Mouse (Mus musculus): Measurements from ENCODE around the gene Cdk5rap2.
A peak's percentile ranks its signal among the peaks of the same experiment; 100 is the strongest.

Gene Cdk5rap2

DNA sequence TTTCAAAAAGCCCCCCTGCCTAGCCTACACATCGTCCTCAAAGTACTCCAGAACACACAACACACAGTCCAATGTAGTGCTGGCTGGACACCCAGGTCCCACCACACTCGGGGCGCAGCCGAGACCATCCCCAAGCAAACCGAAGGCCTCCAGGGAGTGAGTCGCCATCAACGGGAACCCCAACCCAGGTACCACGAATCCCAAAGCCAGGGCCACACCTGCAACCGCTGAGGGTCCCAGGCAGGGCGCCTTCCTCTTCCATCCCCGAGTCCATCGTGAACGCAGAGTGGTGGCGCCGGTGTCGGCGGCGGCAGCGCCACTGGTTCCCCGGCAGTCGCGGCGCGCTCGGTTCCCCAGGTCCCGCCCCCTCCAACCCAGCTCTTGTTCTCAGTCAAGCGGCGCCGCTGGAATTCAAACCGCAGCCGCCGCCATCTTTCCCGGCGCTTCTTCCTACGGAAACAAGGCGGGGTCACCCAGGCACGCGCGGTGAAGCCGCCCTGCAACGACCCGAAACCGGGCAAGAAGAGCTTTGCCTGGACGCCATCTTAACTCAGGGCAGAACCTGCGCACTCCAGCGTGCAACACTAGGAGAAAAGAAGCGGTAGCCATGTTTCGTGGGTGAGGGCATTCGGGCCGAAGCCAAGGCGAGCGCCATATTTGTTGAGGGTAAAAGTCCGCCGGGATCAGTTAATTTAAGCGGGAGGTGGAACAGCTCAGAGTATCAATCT is at the start of gene Cdk5rap2:
Gene Cdk5rap2 (minus strand): TSS at position 450 of the 728 bp plus-strand sequence.
- peak; percentile 97 for DNase-seq

DNA sequence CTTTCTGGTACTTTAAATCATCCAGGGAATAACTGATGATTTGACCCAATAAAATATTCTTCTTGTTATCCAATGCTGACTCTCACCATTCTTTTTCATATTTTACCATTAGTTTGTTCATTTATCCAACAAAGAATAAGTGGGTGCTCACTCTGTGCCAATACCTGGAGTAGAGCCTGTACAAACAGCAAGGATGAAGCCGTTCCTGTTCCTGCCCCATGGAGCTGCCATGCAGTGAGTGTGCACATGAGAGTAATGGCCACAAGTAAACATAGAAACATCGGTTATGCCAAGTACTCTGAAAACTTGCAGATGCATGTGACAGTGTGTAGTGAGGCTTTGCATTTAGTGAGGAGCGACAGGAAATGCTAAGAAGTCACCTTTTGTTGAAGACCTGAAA is 41.9 kb upstream of the Cdk5rap2 start:
- DNase-seq: no peak

DNA sequence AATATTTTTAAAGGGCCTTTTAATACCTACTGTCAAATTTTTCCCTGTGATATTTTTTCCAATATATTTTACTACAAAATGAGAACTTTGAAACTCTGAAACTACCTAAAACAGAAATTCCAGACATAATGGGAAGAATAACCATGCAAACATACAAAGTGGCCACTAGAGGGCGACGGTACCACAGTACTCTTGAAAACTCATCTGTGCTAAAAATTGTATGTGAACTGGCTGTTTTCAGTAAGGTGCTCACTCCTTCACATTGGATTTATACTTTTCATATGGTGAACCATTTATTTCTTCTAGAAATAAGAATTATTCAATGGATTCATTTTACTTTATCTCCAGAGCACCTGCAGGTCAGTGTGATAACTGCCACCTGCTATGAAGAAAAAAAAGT is 41.5 kb upstream of the Cdk5rap2 start:
- DNase-seq: peak; percentile 39

DNA sequence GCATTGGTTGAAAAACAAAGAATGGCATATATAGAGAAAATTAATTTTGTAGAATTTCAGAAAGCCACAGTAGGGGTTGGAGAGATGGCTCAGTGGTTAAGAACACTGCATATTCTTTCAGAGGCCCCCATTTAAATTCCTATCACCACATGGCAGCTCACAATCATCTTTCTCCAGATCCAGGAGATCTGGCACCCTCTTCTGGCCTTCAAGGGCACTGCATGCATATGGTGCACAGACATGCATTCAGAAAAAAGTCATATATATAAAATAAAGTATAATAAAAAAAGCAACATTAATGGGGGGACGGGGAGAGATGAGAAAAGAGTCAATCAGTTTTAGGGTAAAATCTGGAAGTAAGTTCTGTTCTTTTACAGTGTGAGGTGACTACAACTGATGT is 39.4 kb upstream of the Cdk5rap2 start:
- DNase-seq: no peak

DNA sequence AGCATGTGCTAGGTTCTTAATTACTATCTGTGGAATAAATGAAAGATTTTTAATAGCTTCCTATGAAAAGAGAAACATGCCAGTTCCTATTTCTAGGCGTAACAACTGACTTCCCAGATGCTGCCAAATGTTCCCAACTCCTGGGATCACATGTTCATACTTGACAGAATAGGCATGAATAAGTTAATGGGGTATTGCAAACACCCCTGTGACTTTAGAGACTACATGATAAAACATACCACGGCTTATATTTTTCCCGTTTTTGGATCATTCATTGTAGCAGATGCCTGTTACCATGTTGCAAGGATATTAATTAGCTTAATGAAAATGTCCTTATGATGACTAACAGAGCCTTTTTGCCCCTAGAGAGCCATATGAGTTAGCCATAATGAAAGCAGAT is 36.5 kb upstream of the Cdk5rap2 start:
- no peak for DNase-seq

DNA sequence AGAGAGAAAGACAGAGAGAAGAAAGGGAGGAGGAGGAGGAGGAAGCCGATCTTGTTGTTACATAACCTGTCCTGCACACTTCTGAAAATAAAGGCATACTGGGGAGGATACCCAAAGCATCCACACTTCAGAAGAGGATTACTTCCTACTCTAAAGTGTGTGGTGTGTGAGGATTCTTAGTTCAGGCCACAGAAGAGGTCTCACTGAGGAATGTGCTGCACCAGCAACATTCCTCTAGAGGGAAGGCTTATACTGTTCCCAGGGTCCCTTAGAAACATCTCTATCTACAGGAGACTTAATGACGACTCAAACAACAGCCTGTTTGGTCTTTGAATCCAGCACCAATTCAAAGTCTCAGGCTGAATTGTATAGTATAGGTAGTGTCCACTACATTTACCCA is 10.0 kb upstream of the Cdk5rap2 start:
- no peak for DNase-seq

DNA sequence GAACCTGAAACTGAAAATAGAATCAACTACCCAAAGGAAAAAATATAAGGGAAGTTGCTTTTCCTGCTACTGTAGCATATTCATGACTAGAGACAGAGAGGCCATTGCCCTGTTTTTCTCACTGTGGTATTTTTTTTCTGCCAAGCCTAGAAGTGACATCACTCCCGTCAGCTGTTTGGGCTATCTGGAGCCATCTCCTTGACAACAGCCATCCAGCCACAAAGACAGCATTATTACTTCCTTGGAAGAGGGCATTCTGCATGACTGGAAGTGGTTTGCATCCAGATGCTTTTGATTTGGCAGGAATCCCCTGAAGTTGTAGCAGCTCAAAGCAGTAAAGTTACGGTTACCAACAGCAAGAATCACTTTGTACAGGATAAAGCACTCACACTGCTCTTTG is 1.9 kb upstream of the Cdk5rap2 start:
- DNase-seq: peak; percentile 4

DNA sequence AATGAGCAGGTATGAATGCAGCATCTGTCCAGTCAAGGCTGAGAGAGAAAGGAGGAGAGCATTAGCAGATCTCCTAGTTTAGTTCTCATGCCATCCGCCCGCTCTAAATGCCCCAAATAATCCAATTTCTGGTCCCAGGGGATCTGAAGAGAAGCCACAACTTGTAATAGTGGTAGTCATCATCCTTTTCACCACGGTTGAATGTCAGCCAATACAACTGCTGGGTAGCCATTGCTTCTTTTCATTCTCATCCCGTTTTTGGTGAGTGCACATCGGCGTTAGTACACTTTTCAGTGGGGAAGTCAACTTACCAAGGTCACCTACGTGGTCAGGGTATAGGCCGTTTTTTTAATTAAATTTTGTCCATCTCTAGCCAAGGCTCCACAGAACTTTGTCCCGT is 787 bp downstream of the Cdk5rap2 start:
- no peak for DNase-seq

DNA sequence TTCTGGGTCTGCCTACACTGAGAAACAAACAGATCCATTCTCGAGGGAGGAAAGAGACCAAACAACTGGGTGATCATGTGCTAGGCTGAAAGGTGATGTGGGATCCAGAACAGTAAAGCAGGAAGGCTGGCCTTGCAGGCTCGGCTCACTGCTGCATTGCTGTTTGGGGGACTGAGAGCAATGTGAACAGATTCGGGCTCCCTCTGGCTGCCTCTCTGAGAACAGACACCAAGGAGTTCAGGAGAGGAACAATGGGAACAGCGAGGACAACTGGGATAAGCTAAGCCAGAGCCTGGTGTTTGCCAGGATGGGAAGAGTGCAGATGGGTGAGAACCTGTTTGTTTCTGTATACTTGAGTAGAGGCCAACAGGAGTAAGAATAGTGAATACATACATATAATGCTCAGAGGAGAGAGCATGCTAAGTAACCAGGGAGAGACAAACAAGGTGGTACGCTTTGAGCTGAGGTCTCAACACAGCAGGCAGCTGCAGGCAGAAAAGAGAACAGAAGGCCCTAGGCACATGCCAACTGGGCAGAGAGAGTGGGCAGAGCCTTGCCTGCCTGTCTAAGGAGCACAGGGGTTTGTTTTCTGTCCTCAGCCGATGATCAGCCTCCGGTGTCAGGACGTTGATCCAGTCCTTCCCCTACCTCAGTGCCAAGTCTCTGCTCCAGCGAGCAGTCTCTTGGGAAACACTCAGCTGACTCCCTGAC is 8.0 kb downstream of the Cdk5rap2 start:
- peak; percentile 8 for DNase-seq

DNA sequence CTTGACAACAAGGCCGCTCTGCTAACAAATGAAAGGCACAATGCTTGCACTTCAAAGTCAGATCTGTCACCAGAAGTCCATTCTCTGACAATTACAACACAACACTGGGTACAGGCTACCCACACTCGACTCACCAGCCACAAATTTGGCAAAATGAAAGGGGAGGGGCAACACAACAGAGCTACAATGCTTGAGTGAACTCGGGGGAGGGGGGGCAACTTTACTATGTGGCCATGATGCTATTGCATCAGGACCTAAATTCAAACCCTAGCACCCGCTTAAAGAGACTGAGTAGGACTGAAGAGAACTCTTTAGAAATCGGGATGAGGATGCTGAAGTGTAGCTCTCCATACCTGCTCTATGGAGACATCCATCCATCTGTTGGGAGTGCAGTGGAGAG is 10.8 kb downstream of the Cdk5rap2 start:
- no peak for DNase-seq

DNA sequence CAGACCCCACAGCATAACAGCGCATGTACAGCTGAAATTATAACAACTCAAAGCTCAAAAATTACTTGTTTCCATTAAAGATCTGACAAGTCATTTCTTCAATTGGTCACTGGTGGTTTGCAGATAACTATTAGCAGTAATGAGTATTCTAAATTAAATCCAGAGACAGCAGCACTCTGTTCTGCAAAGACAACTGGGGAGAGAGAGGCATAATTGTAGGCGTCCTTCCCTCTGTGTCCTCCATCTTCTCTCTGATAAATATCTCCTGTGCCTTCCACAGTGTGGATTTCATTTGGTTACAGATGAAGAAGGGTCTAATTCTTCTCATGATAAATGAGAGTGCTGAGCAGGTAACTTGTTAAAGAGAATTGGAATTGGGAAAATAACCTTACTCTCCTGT is 11.2 kb downstream of the Cdk5rap2 start:
- DNase-seq: no peak

DNA sequence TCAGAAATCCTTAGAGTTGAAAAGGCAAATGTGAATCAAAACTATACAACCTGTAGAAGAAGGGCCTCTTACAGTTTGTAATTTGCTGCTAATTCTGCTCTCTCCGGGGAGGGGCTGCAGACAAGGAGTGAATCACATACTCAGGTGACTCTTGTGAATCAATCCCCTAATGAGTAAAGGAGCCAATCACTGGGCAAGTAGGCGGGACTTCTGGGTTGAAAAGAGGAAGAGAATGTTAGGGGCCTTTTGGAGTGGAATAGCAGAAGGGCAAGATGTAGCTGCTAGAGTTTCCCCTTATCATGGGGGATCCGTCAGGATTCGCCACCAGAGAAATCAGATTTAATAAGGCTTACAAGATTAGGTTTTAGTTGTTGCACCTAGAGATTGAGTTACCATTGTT is 12.2 kb downstream of the Cdk5rap2 start:
- no peak for DNase-seq

DNA sequence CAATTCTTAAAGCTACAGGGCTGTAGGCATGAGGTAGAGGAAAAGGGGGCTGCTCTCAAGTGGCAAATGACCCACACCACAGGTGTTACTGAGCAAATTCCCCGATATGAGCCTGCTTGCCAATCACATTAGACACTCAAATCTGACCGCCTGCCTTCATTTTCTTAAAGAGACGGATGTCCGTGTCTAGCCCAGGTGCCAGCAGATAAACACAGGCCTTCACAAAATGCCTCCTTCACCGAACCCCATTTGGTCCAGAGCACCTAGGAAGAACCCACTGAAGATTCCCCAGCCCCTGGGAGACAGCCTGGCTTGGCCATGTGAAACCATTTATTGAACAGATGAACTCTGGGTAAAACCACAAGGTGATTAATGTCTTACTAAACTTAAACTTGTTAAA is 13.5 kb downstream of the Cdk5rap2 start:
- no peak for DNase-seq

DNA sequence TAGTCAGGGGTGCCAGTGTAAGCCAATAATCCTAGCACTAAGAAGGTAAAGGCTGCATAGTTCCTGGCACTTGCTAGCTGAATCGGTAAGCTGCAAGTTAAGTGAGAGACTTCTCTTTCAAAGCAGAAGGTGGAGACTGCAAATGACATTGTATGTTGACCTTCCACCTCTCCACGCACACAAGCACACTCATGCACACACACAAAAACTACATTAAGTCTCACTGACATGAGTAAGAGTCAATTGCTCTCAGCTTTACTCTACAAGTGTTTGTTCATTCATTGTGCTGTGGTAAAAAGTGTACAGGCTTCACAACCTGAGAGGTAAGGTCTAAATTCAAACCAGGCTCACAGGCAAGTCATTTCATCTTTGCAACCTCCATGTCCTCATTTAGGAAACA is 15.5 kb downstream of the Cdk5rap2 start:
- no peak for DNase-seq

DNA sequence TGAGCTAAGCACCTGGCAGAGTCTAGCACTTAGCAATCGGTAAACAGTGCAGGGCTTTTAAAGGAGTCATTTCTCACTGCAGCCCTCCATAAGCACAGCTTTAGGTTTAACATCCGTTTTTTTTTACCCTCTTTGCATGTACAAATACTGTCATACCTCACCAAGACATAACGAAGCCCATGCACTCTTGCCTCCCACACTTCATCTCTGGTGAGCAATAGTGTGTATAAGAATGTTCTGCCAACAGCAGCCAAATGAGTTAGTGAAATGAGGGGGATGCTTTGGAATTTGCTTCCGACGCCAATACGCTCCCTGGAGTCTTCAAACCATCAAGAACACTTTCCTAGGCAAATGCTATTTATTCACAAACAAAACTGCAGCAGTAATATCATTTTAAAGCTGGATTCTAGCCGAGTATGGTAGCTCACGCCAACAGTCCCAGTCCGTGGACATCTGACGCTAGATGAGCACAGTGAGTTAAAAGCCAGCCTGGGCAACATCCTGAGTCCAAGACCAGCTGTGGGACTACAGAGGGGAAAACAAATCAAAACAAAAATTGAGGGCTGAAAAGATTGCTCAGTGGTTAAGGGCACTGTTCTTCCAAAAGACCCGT is 18.4 kb downstream of the Cdk5rap2 start:
- DNase-seq: no peak

DNA sequence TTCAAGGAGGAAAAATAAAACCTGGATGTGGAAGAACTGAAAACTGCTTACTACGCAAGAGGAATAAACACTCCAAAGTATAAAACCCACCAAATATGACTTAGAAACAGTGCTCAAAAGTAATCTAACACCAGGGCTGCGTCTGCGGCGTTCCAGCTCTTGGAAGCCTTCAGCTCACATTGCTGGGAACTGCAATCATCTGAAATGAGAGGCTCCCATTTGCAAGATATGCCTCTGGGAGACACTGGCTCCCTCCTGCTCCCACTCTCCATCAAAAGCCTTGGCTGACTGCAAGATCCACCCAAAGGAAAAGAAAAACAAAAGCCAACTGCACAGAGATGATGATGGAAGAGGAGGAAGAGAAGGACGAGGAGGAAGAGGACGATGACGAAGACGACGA is 19.2 kb downstream of the Cdk5rap2 start:
- no peak for DNase-seq

DNA sequence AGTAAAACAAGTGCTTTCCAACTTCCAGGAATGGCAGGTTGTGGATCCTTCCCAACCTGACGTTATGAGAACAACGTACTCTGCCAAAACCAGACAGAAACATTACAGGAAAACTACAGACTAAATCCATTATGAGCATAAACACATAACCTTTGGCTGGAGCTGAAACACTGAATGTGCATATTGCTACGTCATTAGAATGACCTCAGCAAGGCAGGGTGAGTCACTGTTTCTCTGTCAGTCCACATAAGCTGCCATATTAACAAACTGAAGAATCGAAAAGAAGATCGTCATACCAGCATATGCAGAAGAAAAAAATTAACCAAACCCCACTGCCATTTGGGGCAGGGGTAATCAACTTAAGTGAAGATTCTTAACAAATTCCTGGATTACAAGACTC is 24.0 kb downstream of the Cdk5rap2 start:
- no peak for DNase-seq

DNA sequence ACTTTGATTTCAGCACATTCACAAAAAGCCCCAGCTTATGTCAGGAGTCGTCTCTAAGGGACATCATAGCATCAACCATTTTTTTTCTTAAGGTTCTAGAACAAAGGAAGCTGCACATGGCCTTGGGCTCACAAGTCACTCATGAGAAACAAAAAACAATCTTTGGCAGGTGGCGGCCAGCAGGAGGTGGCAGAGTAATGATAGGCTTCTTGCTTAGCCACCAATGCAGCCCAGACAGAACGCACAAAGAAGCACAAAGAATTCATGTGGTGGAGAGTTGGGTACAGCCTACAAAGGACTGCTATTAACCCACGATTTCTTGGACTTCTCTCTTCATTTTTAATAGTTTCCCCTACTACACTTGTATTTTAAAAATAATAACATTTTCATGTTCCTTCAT is 32.9 kb downstream of the Cdk5rap2 start:
- DNase-seq: no peak

DNA sequence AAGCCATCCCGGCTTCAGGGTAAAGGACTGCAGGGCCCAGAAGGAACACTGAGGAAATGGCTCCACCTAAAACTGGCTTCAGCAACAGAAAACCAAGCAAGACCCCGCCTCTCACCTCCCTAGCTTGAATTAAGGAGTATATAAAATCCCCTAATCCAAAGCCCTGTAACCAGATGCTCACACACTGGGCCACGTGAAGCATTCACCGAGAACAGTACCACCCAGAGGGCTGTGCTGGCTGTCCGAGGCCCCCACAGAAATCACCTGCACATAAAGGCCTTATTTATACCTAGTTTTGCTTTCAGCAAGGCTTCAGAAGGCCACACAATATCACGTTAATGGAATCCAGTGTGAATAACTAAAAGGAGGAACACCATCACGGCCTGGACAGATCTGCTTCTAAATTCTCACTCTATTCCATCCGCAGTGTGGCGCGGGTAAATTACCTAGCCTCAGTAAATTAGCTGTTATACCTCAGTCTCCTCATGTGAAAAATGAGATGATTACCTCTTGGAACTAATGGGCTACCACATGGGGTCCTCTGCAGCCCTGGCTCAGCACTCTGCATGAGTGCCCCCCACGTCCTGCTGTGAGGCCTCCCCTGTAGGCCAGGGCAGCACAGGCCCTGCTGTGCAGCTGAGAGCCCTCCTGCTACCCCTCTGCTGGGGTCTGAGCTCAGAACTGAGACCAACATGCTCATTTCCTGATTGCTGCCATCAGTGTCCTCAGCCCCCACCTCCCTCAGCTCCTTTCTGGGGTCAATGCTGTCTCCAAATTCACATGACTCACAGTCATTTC is 45.0 kb downstream of the Cdk5rap2 start:
- DNase-seq: no peak

DNA sequence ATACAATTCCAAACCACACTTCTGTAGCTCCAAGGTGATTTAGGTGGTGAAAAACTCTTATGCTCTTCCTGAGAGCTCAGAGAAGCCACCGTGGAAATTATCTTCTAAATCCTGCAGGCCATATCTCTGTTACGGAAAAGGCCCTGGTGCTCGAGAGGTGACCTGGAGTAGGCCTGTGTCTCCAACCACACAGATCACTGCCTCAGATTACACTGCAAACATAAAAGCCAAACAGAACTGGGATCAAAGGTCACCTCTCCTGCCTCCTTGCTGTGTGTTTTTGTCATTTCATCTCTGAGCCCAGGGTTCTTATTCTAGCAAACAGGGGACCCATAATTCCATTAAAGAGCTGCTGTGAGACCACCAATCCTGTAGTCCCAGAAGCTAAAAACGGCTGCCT is 48.9 kb downstream of the Cdk5rap2 start:
- no peak for DNase-seq

DNA sequence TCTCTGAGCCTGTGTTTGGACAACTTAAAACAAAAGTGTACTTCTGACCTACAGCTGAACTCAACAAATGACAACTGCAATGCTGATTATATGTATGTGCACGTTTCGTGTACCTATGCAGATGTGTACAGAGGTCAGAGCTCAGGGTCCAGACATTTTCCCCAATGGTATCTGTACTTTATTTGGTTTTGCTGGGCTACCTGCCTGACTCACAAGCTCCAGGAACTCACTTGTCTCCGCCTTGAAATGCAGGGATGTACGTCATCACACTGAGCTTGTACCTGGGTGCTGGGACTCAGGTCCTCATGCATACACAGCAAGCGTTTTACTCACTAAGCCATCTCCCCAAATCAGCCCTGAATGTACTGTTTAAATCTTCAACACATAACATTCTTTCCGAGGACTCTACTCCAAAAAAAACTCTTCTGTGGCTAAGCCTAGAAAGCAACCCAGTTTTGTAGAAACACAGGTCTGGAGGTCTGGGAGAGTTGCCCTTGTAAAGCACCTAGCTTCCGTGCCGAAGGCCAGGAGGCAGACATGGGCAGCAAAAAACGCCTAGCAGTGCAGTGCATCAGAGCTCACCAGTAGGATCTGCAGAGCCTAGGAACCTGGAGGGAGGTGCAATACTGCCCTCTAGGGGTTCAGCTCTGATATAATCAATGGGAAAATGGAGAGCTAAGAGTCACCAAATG is 54.4 kb downstream of the Cdk5rap2 start:
- peak; percentile 48 for DNase-seq

DNA sequence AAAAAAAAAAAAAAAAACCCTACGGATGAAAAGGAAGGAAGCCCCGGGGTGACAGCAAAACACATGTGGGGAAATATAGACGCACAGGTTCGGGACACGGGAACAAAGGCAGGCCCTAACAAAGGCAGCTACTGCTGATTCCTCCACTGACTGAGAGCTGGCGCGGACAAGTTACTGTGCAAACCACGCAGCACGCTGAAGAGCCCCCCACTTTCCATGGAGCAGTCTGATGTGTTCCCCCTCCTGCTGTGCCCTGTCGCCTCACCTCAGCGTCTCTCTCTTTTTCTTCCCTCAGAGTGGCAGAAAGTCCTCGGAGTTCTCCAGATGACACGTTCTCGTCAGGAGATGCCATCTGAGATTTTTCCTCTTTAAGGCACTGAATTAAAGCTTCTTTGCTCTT is 55.8 kb downstream of the Cdk5rap2 start:
- DNase-seq: no peak

DNA sequence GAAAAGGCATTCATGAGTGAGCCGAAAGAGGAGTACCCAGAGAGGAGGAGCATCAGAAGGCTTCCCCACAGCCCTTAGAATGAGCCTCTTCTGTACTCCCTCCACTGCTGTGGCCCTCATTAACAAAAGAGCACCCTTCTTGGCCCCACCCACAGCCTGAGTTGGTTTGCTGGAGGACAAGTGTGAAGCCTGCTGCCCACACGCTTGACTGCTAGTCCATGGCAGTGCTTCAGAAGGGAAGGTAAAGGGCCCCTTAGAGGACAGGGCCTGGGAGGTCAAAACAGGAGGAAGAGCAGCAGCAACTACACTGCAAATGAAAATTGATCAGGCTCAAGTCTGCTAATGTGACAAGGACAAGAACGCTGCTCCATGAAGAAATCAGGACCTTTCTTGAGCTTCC is 56.6 kb downstream of the Cdk5rap2 start:
- DNase-seq: no peak
